Mouse (Mus musculus): ENCODE results near the gene Garnl3.
"Not testable (repeated sequence)": the region's sequence is repeated elsewhere in the genome, so short reads cannot be mapped to it uniquely, and the experiment has no call there.

The Garnl3 gene

DNA sequence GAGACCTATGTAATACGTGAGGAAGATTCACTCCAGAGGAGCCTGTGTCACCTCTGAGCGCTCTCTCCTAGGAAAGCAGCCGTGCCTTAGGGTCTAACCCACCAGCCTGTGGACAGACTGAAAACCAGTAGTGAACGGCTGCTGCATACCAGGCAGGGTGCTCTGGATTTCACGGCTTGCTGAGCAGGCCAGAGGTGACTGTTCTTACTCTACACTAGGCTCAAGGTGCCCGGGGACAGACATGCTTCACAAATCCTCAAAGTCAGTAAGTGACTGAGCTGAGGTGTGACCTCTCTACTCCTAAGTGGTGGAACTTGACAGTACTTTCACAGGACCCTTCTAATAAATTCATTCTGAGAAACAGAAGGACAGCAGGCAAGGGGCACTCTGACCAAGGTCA, 108.6 kb downstream of the Garnl3 start:
- no peak for DNase-seq

DNA sequence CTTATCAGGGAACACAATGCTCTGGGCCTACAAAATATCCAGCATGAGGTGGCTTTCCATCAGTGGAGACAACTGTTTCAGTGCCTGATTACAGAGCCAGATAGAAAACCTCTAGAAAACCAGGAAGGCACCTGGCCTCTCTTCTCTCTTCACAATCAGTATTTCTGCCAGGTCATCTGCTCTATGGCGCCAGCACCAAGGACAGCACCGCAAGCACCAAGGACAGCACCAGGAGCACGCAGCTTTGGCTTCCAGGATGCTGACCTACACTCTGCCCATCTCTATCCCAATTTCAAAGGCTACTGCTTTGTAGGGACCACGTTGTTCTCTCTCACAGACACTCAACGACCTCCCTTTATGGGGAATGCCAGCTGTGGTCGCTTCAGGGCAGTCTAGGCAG, 113.4 kb downstream of the Garnl3 start:
- DNase-seq, result no peak

DNA sequence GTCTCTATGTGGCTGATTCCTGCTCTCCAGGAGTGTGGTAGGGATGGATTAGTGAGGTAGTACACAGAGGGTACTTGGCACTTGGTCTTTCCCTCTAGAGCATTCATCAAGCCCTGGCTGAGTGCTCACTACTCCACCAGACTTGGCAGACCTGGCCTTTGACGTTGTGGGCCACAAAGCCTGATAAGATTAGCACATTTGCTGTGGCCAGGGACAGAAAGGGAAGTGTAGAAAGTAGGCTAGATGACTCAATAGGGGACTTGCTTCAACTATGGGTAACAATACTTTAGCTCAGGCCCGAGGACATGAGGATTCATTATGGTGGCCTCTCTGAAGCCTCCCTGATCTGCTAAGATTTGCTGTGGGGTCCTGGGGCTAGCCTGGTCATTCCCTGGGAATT, 114.3 kb downstream of the Garnl3 start:
- DNase-seq, result no peak

GRCm38 (mm10) chr2:33014877-33015276, 116.6 kb downstream of the Garnl3 start:
- peak; percentile 98 for DNase-seq

GRCm38 (mm10) chr2:33009055-33009454, 122.4 kb downstream of the Garnl3 start:
- DNase-seq, result not testable (repeated sequence)

- peak; percentile 88 for DNase-seq
Measured at GRCm38 (mm10) chr2:33005041-33005440, 126.4 kb downstream of the Garnl3 start.

GRCm38 (mm10) chr2:33002144-33002543, 129.3 kb downstream of the Garnl3 start:
- DNase-seq, result no peak

DNA sequence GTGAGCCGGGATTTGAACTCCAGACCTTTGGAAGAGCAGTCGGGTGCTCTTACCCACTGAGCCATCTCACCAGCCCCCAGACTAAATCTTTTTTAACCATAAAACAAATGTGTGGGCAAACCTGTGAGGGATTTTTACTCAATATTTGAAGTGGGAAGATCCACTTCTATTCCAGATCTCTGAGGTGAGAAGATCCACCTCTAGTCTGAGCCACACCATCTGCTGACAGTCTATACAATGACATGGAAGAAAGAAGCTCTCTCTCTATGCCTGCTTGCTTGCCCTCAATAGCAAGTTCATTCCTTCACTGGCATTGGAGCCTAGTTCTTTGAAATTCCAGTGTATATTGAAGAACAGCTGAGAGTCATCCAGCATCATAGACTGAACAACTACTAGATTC, 131.7 kb downstream of the Garnl3 start:
- DNase-seq, result no peak

DNA sequence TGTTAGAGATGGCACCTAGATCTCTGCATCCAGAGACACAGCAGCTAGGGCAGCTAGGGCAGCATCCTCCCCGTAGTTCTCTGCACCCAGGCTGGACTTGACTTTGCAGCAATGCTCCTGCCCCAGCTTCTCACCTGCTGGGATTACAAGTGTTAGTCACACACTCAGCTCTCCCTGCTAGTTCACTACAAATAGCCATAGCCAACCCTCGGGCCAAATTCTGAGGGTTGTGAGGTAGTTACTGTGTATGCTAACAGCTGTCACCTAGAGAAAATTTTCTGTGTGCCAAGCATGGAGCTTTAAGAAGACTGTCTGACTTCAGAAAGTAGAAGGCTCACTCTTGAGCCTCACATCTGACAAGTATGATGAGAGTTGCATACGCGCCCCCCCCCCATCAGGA, 133.7 kb downstream of the Garnl3 start:
- DNase-seq, result no peak

GRCm38 (mm10) chr2:32997081-32997480, 134.4 kb downstream of the Garnl3 start:
- peak; percentile 58 for DNase-seq

DNA sequence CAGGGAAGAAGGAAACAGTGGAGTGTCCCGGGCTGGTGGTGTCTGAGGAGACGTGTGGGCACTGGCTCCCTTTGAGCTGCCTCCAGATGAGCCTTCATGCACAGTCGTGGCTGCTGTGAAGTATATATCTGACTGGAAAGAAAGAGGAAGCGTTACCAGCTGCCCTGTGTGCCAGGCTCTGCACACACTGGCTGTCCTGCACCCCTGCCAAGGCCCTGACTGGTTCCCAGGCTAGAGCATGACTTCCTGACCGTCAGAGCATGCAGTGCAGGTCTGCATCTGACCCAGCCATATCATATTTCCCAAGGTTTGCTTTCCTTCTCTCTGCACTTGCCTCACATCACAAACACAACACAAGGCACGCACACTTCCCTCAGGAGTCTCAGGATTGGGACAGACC, 139.3 kb downstream of the Garnl3 start:
- DNase-seq, result no peak

DNA sequence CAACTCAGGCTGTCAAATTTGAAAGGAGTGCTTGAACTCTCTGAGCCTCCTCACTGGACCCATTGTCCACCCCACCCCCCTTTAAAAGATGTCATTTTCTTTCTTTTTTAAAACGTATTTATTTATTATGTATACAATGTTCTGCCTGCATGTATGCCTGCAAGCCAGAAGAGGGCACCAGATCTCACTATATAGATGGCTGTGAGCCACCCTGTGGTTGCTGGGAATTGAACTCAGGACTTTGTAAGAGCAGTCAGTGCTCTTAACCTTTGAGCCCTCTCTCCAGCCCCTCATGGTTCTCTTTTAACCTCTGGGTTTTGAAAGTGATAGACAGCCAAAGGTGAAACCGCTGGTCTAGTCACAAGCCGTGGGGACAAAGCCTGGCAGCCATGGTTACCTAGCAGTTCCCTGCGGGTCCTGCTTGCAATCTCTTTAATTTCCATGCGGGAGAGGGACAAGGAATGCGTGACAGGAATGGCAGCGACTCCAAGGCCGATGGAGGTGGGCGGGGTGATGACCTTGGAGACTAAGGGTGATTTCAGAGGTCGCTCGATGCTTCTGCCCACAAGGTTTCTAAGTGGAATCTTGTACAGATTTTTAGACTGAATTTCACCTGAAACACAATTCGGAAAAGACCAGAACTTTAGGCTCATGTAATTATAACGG, 141.2 kb downstream of the Garnl3 start:
- peak; percentile 30 for DNase-seq

- DNase-seq, result peak; percentile 72
Measured at GRCm38 (mm10) chr2:32989376-32989775, 142.1 kb downstream of the Garnl3 start.

- DNase-seq, result no peak
Measured at GRCm38 (mm10) chr2:32985844-32986243, 145.6 kb downstream of the Garnl3 start.

DNA sequence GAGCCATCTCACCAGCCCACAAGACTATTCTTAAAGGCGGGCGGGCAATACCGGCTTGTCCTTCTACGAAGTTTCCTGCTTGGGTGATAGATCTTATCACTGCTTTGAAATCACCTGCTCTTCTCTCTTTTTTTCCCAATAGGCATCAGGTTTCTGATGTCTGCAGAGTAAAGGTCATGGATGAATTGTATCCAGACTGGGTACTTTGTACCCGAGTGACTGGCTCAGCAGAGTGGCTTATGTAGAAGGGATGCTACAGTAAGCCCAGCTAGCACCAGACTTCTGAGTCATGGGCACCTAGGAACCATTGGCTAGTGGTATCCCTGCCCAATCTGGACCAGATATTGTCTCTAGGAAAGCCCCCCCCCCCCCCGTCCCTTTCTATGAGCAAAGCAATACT, 147.8 kb downstream of the Garnl3 start:
- no peak for DNase-seq

DNA sequence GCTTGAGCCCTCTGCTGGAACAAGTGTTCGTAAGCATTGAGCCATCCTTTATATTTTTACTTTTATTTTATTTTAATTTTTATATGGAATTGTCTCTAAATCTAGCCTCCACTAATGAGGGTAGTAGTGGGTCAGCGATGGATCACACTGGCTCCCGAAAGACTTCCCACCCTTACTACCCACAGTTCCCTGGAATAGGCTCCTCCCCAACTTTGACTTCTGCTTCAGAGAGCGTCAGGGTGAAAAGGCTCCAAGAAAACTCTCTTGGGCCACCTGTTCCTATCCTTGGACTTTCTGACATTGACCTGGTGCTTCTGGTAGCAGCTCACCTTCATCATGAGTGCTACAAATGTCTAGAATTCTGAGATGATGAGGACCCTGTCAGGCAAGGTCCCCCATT, 148.8 kb downstream of the Garnl3 start:
- no peak for DNase-seq

DNA sequence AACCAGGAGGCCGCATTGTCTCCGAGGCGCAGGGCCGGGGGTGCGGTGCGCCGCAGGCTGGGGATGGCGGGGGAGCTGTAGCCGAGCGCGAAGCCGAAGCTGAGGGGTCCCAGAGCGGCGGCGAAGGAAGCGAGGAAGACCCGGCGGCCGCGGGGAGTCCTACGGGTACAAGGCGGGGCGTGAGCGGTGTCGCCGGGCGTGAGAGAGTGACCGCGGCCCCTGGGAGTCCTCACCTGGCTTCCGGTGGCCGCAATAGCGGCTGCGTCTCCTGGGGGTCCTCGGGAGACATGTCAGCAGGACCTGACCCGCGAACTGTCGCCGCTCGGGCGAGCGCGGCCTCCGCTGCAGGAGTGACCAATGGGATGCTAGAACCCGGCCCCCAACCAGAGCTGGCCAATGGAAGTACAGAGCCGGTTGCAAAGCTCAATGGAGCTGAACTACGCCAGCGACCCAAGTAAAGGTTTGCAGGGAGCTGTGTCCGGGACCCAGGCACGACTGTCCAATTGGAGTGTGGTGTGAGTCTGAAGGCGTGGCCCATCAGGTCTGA, 149.7 kb downstream of the Garnl3 start, which contains the start of gene Slc2a8:
Gene Slc2a8, minus strand, starts transcription at position 359 of the 547 bp plus-strand sequence.
- peak; percentile 96 for DNase-seq

- peak; percentile 63 for DNase-seq
Measured at GRCm38 (mm10) chr2:32981281-32981680, 150.2 kb downstream of the Garnl3 start.

- DNase-seq, result peak; percentile 55
Measured at GRCm38 (mm10) chr2:32979675-32980074, 151.8 kb downstream of the Garnl3 start.

- no peak for DNase-seq
Measured at GRCm38 (mm10) chr2:32978675-32979074, 152.8 kb downstream of the Garnl3 start.

- DNase-seq, result no peak
Measured at GRCm38 (mm10) chr2:32977114-32977513, 154.3 kb downstream of the Garnl3 start.

DNA sequence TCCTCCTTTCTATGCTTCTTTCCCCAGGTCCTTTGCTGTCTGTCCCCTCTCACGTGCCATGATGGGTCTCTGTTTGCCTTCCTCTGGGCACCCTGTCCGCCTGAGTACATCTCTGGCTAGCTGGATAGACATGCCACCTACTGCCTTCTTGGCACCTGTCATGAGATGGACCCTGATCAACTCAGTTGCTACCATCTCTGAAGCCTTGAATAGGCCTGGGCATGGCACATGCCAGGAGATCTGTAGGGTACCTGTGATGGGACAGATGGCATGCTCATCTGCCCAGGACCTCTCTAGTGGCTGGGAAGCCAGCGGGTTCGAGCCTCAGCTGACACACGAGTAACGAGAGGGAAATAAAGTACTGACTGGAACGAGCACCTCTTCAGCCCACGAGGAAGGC, 157.2 kb downstream of the Garnl3 start:
- no peak for DNase-seq

- peak; percentile 67 for DNase-seq
Measured at GRCm38 (mm10) chr2:32971235-32971634, 160.2 kb downstream of the Garnl3 start.

DNA sequence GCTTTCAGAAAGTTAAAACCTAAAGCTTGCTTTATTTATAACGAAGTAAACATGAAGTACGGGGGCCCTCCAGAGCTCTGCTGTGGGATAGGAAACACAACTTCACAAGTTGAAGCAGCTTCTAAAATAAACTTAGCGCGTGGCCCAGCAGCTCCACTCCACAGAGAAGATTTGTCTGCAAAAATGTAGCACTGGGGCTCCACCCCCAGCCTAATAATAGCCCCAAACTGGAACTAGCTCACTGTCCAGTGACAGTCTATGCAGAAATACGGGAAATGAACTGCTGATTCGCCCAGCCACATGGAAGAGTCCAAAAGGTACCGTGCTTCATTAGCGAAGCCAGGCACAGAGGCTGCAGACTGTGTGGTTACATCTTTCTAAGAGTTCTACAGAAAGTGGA, 162.1 kb downstream of the Garnl3 start:
- DNase-seq, result no peak

DNA sequence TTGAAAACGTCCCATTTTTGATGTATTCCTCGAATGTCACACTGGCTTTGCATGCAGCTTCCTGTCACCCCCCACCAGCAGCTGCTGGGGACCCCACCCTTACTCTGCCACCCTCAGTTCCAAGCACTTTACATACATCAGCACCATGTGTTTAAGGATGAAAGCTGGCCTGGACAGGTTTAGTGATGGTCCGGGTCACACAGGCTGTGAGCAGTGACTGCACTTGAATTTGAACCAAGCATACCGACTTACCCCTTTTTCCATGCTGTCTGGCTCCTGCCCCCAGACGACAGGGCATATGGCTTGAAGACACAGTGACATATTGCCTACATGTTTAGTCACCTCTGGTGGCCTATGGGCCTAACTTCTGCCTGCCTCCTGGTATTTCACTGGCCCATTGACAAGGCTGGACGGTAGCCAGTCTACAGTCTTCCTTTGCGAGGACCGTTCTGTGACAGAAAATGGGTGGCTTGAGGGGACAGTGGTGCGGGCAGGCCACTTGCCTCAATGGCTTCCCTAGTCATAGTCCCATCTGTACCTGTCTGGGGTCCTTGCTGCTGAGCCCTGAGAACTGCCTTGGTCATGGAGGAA, 163.3 kb downstream of the Garnl3 start:
- DNase-seq, result peak; percentile 64

All from cerebellum, adult 9-11 months (tissue).